Comparison of ENCODE assay signal across 8 mouse cellular contexts in genomic region chr11:82890342-82890762, GRCm38 (mm10). TPM values are rescaled to one million over a fixed set of nuclear protein-coding genes. Genes with fewer than 3 reads are reported as not detected.
DNase-seq lines count a peak whose midpoint lies in the region; ATAC-seq lines count a peak whose summit lies in the region.

Rad51d (minus strand) TSS chr11:82890614.

- peaks cover 11% of the 10 kb centered on the region for H3K27me3 ChIP-seq in megakaryocyte, embryonic 14.5 days (replicated peaks)

- peak; percentile 97 for DNase-seq in ZHBTc4 (ENCODE audit: low read depth, low spot score)
- peak; percentile 90 for DNase-seq in gastrocnemius, adult 8-10 months (ENCODE audit: low spot score in 2 of 2)
- peak; percentile 62 for DNase-seq in hindlimb bud, embryonic 11.5 days (ENCODE audit: extremely low spot score, low read depth, low spot score)
- peak; percentile 87 for DNase-seq in left cerebral cortex, adult 8-10 months (ENCODE audit: low spot score in 2 of 2)
- peak; percentile 92 to 95 for DNase-seq in right cerebral cortex, postnatal 10 days (ENCODE audit: low spot score in 2 of 2)
- DNase-seq in urinary bladder, postnatal 25 days (ENCODE audit: low spot score) = peak; percentile 94

- peaks cover 14% of the 10 kb centered on the region for H3K36me3 ChIP-seq in megakaryocyte, embryonic 14.5 days (replicated peaks; ENCODE audit: low read length)

- peak; percentile 95 for ATAC-seq in common myeloid progenitor, adult 5-6 weeks (replicated peaks; ENCODE audit: low read depth, poor library complexity, severe bottlenecking)

- no peaks in the 10 kb centered on the region for H3K9me3 ChIP-seq in megakaryocyte, embryonic 14.5 days

- peaks cover 46% of the 10 kb centered on the region for H3K4me1 ChIP-seq in megakaryocyte, embryonic 14.5 days

- peak within 1 kb of the TSS; percentile 98 for H3K4me3 ChIP-seq in megakaryocyte, embryonic 14.5 days (replicated peaks)

RNA-seq across cellular contexts. Expression of gene Rad51d, which starts in this region (rescaled TPM):
- 15.7 and 16.0 TPM in 2 replicates for total RNA-seq in common myeloid progenitor, adult 5-6 weeks (2017)
- 1 to 10 TPM; 3.1 to 4.1 (median 3.6) TPM for total RNA-seq in gastrocnemius, adult 8-10 months (2022)
- 10 to 100 TPM; 17.8 to 20.8 (median 20.4) TPM for total RNA-seq in left cerebral cortex, adult 8-10 months (2022)
- 1.3 and 11.6 TPM in 2 replicates for polyA plus RNA-seq in megakaryocyte, embryonic 14.5 days (2012; ENCODE audit: insufficient read depth, low replicate concordance)

Comparison
In these comparisons a context has a peak if more than half of its experiments do, and no peak if none do; other contexts are left out.
1. Peak in every context shown above with its lines: DNase-seq, ATAC-seq and H3K4me3 ChIP-seq.